Mouse (Mus musculus) hindbrain, embryonic 12.5 days (tissue): Measurements from ENCODE around the gene Zim1. TPM values are rescaled to one million over a fixed set of nuclear protein-coding genes. Genes with fewer than 3 reads are reported as not detected.

Experiments used
- ATAC-seq: fragments of 200-750 bp; cut with Nextera tagmentation; 2 replicates; pipeline ENCODE4 v1.8.0; 2017; ENCODE audit warnings: moderate TSS enrichment; ENCODE audit not compliant: low FRiP score
- H3K27ac ChIP-seq: fragments of 300-500 bp; sonication (generic); 2 replicates; pipeline ENCODE4 v1.5.1; 2016; ENCODE audit warnings: mild to moderate bottlenecking
- H3K27me3 ChIP-seq: fragments of 300-500 bp; sonication (generic); 2 replicates; pipeline ENCODE4 v1.6.1; 2016; ENCODE audit warnings: mild to moderate bottlenecking
- H3K36me3 ChIP-seq: fragments of 300-500 bp; sonication (generic); 2 replicates; pipeline ENCODE4 v1.6.1; 2016; ENCODE audit warnings: mild to moderate bottlenecking
- H3K4me1 ChIP-seq: fragments of 300-500 bp; sonication (generic); 2 replicates; pipeline ENCODE4 v1.6.1; 2016
- H3K4me2 ChIP-seq: fragments of 300-500 bp; sonication (generic); replicated peaks from 2 replicates; pipeline ENCODE4 v1.6.1; 2016; ENCODE audit warnings: mild to moderate bottlenecking
- H3K4me3 ChIP-seq: fragments of 300-500 bp; sonication (generic); 2 replicates; pipeline ENCODE4 v1.5.1; 2016; ENCODE audit warnings: mild to moderate bottlenecking
- H3K9ac ChIP-seq: fragments of 300-500 bp; sonication (generic); 2 replicates; pipeline ENCODE4 v1.6.1; 2016; ENCODE audit warnings: mild to moderate bottlenecking, moderate library complexity
- H3K9me3 ChIP-seq: fragments of 300-500 bp; sonication (generic); replicated peaks from 2 replicates; pipeline ENCODE4 v1.6.1; 2016; ENCODE audit warnings: mild to moderate bottlenecking
- WGBS: fragments of 180-500 bp; shearing (Covaris S2); methylation state at CpG from one replicate; pipeline ENCODE4 v1.1.7; 2016; 5-methylcytosine and 5-hydroxymethylcytosine counted together
- polyA plus RNA-seq: library from polyadenylated mRNA; unstranded; fragments of >200 nt; fragmentation: Nextera tagmentation; extraction: Ambion mirVana; gene quantifications from 2 replicates; pipeline ENCODE4 v1.2.1, GENCODE M21; 2016

Zim1 gene
- polyA plus RNA-seq: 2.3 and 3.0 TPM in 2 replicates

DNA sequence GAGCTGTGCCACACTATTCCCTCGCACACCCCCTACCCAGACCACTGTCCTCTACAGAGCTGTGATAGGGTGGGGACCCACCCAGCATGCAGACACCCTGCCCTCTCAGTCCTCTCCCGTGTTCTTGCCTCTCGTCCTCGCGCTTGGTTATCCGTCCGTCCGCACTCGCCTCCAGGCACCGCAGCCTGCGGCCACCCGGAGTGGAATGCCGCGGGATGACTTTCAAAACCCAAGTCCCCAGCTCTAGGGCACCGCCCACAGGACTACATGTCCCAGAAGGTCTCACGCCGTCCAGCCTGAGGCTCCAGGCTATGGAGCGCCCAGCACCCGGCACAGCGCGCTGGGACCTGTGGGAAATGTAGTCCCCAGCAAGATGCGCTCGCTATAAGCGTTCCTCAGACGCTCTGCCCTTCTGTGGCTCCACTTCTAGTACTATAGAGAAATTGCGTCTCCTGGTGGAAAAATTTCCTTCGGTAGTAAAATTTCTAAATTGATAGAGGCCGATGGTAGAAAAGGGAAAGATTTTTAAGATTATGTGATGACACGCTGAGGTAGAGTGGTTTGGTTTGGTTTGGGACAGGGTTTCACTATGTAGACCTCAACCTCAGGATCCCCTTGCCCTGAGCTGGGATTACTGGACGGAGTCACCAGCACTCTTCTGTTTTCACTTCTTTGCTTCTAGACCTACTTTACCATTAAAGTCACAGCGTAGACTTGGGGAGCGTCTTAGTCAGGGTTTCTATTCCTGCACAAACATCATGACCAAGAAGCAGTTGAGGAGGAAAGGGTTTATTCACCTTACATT is at the start of gene Zim1:
Zim1 (minus strand) TSS at position 210 of the 805 bp plus-strand sequence.
- Histone ChIP-seq H3K27ac (no peak within 1 kb of the TSS), H3K36me3 (no peaks in the 10 kb centered on the region), H3K4me3 (peak within 1 kb of the TSS; percentile 39), H3K4me1 (no peaks in the 10 kb centered on the region; the same call in 1 of the 2 replicates), H3K27me3 (no peaks in the 10 kb centered on the region), H3K9me3 (no peaks in the 10 kb centered on the region), H3K4me2 (peak within 1 kb of the TSS; percentile 67), H3K9ac (peak within 1 kb of the TSS; percentile 55)
- WGBS: 11% methylated on average over 32 of the region's 32 CpGs
- ATAC-seq: peak; percentile 100

DNA sequence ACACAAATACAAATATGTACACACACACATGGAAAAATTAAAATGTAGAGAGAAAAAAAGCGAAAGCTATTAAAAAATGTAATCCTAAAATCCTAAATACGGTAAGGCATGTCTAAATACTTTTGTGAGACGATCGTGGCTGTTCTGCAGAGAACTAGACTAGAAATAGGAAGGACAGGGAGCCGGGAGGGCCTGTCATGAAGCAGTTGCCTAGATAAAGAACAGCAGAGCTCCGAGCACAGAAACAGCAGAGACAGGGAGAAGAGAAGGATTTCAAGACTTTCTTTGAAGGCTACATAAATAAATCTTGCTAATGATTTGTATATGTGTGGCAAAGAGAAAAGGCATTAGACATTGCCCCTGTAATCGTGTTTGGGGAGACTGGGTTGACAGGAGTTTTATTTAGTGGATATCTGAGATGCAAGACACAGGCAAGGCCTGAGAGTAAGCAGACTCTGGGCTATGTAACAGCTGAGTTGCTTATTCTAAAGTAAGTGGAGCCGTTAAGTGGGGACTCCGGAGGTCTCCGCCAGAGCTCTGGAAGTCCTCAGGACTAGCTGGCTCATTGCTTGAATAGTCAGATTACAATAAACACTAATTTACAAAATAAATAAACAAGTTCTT is 48.1 kb upstream of the Zim1 start:
- no peak for ATAC-seq
- no peak overlapping the region for H3K9ac ChIP-seq
- no peaks in the 10 kb centered on the region for H3K9me3 ChIP-seq
- no peak overlapping the region for H3K4me2 ChIP-seq
- no peaks in the 10 kb centered on the region for H3K36me3 ChIP-seq
- no peaks in the 10 kb centered on the region for H3K27me3 ChIP-seq
- no peak overlapping the region for H3K4me3 ChIP-seq
- H3K27ac ChIP-seq: no peak overlapping the region
- WGBS: 80% methylated on average over 10 of the region's 10 CpGs
- H3K4me1 ChIP-seq: no peaks in the 10 kb centered on the region

DNA sequence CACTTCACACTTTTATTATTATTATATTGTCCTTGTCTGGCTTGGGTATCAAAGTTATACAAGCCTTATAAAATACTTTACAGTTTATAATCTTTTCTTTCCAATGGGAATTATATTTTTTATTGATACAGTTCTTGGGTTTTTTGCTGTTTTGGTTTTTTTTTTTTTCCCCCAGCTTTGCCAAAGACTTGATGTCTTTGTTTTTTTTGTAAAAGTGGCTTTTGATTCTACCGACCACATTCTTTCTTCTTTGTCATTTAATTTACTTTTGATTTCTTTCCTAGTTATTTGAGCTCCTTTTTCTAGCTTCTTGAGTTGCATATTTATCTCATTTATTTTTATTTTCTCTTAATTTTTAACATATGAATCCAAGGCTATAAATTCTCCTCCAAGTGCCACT is 39.8 kb upstream of the Zim1 start:
- Histone ChIP-seq H3K27me3 (no peaks in the 10 kb centered on the region), H3K27ac (no peak overlapping the region), H3K9ac (no peak overlapping the region), H3K4me1 (no peaks in the 10 kb centered on the region), H3K36me3 (no peaks in the 10 kb centered on the region), H3K9me3 (no peaks in the 10 kb centered on the region), H3K4me3 (no peak overlapping the region), H3K4me2 (no peak overlapping the region)
- WGBS: 81% methylated on average over 1 of the region's 1 CpGs
- no peak for ATAC-seq

DNA sequence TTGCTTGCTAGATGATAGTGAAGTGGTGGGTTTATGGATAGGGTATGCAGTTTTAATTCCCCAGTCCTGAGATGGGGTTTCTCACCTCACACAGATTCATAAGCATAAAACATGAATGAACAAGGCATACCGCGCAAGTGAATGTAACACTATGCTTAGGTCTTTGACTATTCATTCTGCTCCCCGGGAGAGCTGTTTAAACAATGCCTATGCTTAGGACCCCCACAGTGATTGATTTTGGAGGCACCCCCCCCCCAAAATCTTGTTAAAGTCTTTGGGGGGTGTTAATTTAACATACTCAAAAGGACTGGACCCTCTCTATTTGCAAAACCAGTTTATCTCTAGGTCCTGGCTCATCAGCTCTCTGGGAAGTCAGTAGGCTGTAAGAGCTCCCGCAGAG is 35.7 kb upstream of the Zim1 start:
- H3K4me1 ChIP-seq: no peaks in the 10 kb centered on the region
- H3K27ac ChIP-seq: peak overlapping the region; percentile 40; the same call in 1 of the 2 replicates

DNA sequence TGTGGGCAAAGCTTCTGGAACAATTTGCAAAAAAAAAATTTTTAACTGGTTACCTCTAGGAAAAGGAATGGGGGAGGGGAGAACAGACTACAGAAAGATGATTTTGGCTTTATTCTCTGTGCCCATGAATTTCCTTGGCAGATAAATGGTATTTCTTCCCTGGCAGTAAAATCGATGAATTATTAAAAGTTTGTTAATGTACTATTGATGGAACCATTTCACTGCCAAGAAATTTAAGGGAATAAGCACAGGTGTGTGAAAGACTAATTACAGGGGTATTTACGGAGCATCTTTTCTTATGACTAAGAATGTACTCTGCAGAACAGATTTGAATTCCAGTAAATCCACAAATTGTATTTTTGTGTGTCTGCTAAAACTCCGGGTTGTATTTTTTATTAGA is 35.1 kb upstream of the Zim1 start:
- Histone ChIP-seq H3K27me3 (no peaks in the 10 kb centered on the region), H3K4me2 (peak overlapping the region; percentile 56), H3K27ac (no peak overlapping the region), H3K9me3 (peaks cover 28% of the 10 kb centered on the region), H3K4me1 (no peaks in the 10 kb centered on the region), H3K4me3 (peak overlapping the region; percentile 59), H3K9ac (peak overlapping the region; percentile 52; the same call in 1 of the 2 replicates), H3K36me3 (no peaks in the 10 kb centered on the region)
- 44% methylated on average over 3 of the region's 3 CpGs for WGBS
- ATAC-seq: no peak

More for the DNA sequence above, 35.7 kb upstream of the Zim1 start:
- Histone ChIP-seq H3K9me3 (peaks cover 28% of the 10 kb centered on the region), H3K4me2 (peak overlapping the region; percentile 56), H3K9ac (peak overlapping the region; percentile 52), H3K27me3 (no peaks in the 10 kb centered on the region), H3K36me3 (no peaks in the 10 kb centered on the region), H3K4me3 (peak overlapping the region; percentile 59)
- ATAC-seq: no peak
- 54% methylated on average over 4 of the region's 4 CpGs for WGBS

DNA sequence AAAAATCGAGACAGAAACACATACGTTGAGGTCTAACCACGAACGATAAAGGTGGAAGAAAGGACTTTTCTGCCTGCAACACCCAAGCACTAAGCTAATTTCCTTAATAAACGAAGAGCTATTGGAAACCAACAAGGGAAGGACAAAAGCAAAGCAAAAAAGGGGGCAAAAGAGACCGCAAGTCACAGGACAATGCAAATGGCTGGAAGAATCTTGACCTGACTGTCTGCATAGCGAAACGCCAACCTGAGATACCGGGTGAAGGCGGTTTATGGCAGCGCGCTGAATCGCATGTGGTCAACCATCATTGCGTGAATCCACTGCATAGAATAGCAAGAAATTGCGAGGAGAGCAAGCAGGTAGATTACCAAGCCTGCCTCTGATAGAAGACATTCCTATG is 34.6 kb upstream of the Zim1 start:
- H3K4me3 ChIP-seq: peak overlapping the region; percentile 59
- no peak for ATAC-seq
- no peaks in the 10 kb centered on the region for H3K27me3 ChIP-seq
- no peaks in the 10 kb centered on the region for H3K36me3 ChIP-seq
- no peaks in the 10 kb centered on the region for H3K4me1 ChIP-seq
- peaks cover 28% of the 10 kb centered on the region for H3K9me3 ChIP-seq
- WGBS: 49% methylated on average over 15 of the region's 15 CpGs
- peak overlapping the region; percentile 66 for H3K27ac ChIP-seq
- H3K9ac ChIP-seq: peak overlapping the region; percentile 36
- H3K4me2 ChIP-seq: peak overlapping the region; percentile 56

DNA sequence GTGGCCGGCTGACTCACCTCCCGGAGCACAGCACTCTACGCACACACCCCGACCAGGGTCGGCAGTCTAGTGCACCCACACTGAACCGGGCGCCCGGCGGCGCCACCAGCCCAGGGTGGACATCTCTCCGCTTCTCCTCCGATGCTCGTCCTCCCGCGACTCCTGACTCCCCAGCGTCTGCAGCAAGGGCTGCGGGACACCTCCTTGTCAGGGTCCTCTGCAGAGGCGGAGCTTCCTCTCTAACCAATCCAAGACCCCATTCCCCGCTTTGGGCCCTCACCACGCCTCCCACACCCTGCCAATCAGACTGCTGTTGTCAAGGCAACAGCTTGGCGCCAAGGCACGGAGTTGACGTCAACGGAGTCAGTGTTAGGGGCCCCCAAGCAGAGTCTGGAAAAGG is 34.0 kb upstream of the Zim1 start, which contains the start of the genes Peg3 and Usp29:
Peg3 (minus strand) TSS at position 191 of the 400 bp plus-strand sequence.
Usp29 (plus strand) TSS at position 338 of the 400 bp plus-strand sequence.
- peak within 1 kb of the TSS; percentile 59 for H3K4me3 ChIP-seq
- peak within 1 kb of the TSS; percentile 56 for H3K4me2 ChIP-seq
- WGBS: 43% methylated on average over 19 of the region's 24 CpGs
- peak; percentile 36 for ATAC-seq
- H3K9me3 ChIP-seq: peaks cover 28% of the 10 kb centered on the region
- peak within 1 kb of the TSS; percentile 69 for H3K9ac ChIP-seq
- no peaks in the 10 kb centered on the region for H3K4me1 ChIP-seq
- peaks cover 2% of the 10 kb centered on the region for H3K36me3 ChIP-seq
- H3K27me3 ChIP-seq: no peaks in the 10 kb centered on the region
- H3K27ac ChIP-seq: peak within 1 kb of the TSS; percentile 93

DNA sequence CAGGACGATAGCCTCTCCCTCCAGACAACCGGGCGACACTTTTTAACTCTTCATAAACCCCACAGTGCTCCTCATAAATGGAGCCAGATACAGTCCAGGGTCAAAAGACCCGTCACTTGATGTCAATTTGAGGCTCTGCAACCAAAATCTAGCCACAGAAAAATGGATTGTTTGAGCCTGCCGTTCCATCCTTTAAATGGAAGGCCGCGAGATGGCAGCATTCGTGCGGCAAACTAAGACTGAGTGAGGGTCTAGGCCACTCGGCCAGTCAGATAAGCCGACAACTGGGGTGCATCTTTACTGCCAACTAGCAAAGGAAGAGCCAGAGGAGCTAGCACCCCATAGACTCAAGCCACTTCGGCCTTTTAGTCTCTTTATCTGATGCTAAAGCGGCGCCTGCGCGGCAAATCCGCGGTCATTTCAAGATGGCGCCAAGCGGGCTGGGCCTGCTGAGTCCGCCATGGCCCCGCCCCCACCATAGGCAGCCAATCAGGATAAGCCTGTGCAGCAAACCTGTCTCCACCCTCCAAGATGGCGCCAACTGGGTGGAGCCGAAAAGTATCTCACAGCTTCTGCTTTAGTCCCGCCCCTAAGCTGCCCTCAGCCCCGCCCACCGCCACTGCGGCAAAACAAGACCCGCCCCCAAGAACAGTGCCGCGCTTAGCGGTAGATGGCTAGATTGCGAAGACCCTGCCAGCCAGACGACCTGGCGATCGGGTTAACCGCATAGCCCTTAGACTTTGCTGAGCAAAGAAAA is 33.0 kb upstream of the Zim1 start:
- ATAC-seq: peak; percentile 55
- Histone ChIP-seq H3K9me3 (peaks cover 28% of the 10 kb centered on the region), H3K4me1 (no peaks in the 10 kb centered on the region), H3K27ac (peak overlapping the region; percentile 93), H3K36me3 (peaks cover 7% of the 10 kb centered on the region), H3K4me3 (peak overlapping the region; percentile 59), H3K4me2 (peak overlapping the region; percentile 56), H3K9ac (peak overlapping the region; percentile 69), H3K27me3 (no peaks in the 10 kb centered on the region)
- 46% methylated on average over 37 of the region's 37 CpGs for whole genome bisulfite sequencing

DNA sequence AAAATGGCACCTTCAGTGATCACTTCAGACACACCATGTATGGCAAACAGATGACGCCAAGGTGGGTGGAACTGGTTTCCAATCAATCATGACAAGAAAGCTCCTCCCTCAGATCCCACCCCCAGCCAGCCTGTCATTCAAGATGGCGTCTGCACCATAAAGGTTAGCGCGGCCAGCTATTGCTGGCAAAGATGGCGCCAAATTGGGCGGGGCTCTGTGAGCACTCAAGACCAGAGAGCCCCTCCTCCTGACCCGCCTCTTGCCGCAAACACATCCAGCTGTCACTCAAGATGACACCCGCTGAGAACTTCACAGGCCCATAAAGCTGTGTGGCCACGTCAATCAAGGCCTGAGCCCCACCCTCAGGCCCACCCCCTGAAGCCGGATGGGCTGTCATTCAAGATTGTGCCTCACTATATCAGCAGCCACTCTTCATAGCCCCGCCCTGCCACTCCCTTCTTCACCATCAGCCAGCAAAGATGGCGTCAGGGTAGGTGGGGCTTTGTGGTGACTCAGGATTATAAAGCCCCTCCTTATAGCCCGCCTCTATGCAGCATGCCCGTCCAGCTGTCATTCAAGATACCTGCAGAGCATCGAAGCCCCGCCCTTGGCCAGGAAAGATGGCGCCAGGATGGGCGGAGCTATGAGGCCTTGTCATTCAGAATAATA is 32.1 kb upstream of the Zim1 start:
- peak; percentile 83 for ATAC-seq
- Histone ChIP-seq H3K27ac (peak overlapping the region; percentile 93), H3K4me1 (no peaks in the 10 kb centered on the region), H3K9ac (no peak overlapping the region), H3K36me3 (peaks cover 11% of the 10 kb centered on the region), H3K27me3 (no peaks in the 10 kb centered on the region), H3K9me3 (peaks cover 28% of the 10 kb centered on the region), H3K4me3 (peak overlapping the region; percentile 59), H3K4me2 (peak overlapping the region; percentile 40)
- WGBS: 50% methylated on average over 19 of the region's 19 CpGs

DNA sequence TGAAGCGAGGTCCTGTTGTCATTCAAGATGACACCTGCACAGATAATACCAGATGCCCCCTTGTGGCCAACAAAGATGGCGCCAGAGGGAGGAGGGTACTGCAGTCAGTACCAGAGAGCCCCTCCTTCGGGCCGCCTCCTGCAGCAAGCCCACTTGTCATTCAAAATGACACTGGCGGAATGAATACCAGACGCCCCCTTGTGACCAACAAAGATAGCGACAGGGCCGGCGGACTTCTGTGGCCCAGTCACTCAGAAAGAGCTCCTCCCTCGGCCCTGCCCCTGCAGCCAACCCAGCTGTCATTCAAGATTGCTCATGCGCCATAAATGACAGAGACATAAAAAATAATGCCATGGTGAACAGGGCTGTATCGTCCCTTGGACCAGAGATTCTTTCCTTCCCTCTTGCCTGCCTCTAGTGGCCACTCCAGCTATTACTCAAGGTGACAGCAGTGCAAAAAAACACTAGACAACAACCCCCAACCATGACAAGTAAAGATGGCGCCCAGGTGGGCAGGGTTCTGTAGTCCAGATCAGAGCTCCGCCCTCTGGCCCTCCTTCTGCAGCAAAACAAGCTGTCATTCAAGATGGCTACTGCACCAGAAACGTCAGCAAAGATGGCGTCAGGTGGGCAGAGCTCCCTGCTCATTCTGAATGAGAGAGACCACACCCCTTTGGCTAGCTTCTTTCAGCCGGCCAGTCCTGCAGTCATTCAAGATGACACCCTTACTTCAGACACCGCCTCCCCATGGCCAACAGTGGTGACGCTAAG is 31.3 kb upstream of the Zim1 start:
- Histone ChIP-seq H3K4me3 (peak overlapping the region; percentile 59), H3K27ac (peak overlapping the region; percentile 93), H3K27me3 (no peaks in the 10 kb centered on the region), H3K4me1 (no peaks in the 10 kb centered on the region), H3K9ac (no peak overlapping the region), H3K36me3 (peaks cover 14% of the 10 kb centered on the region), H3K9me3 (peaks cover 28% of the 10 kb centered on the region), H3K4me2 (peak overlapping the region; percentile 40)
- WGBS: 55% methylated on average over 19 of the region's 19 CpGs
- peak; percentile 63 for ATAC-seq

DNA sequence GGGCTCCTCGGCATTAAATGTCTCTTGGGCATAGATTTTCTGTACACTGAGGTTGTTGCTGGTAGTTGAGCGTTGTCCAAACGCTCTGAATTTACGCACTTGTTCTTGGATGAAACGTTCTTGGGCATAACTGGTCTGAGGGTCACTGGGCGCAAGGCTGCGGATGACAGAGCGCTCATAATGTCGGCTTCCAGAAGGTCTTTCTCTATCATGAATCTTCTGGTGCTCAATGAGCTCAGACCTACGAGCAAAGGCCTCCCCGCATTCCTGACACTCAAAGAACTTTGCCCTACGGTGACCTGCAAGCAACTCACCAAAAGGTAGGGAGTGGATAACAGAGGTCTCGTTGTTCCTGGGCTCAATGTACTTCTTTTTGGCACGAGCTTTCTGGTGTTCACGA is 13.1 kb upstream of the Zim1 start:
- WGBS: 95% methylated on average over 15 of the region's 15 CpGs
- no peaks in the 10 kb centered on the region for H3K4me1 ChIP-seq
- peaks cover 58% of the 10 kb centered on the region for H3K36me3 ChIP-seq
- H3K4me2 ChIP-seq: no peak overlapping the region
- no peak for ATAC-seq
- no peak overlapping the region for H3K4me3 ChIP-seq
- 0 out of 2 replicates have a peak, but pooled peaks cover 6% of the 10 kb centered on the region for H3K9me3 ChIP-seq
- H3K9ac ChIP-seq: no peak overlapping the region
- H3K27ac ChIP-seq: no peak overlapping the region
- no peaks in the 10 kb centered on the region for H3K27me3 ChIP-seq
